Mouse (Mus musculus) thymus, postnatal 36 days (tissue): ENCODE data around the gene Cpped1.

ENCODE experiments used
- DNase-seq, 2 experiments: peaks; one replicate each; pipeline ENCODE4 v3.0.0; 2022; ENCODE audit warnings: mixed read lengths in 2 of 2

Cpped1 gene

DNA sequence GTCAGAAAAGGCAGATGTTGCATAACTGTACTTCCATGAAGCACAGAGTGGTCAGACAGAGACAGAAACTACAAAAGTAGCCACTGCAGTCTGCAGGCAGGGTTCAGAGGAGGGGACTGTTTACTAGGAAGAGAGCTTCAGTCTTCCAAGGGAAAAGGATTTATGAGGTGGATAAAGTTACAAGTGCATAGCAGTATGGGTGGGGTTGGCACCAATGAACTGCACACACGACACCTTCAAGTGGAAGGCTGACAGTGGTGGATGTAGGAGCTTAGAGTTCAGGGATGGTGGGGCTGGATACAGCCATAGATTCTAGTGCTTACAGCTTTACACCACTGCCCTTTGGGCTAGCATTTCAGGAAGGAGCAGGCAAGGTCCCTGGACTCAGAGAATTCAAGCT is 75.8 kb downstream of the Cpped1 start:
- DNase-seq: no peak

DNA sequence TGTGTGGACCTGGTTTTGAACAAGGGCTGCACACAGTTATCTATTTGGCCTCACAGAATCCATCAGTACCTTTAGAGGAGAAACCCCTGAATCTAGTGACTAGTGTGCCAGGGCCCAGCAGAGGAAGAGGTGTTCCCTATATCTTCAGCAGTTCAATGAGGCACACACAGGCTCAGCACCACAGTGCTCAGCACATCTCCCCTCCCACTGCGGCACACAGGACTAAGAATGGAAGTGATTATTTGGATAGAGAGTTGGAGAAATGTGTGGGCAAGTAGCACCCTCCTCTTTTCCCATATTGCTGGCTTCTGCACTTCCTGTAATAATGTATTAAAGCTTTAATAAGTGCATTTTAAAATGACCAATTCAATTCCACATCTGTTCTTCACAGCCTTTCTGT is 80.4 kb downstream of the Cpped1 start:
- DNase-seq: no peak

DNA sequence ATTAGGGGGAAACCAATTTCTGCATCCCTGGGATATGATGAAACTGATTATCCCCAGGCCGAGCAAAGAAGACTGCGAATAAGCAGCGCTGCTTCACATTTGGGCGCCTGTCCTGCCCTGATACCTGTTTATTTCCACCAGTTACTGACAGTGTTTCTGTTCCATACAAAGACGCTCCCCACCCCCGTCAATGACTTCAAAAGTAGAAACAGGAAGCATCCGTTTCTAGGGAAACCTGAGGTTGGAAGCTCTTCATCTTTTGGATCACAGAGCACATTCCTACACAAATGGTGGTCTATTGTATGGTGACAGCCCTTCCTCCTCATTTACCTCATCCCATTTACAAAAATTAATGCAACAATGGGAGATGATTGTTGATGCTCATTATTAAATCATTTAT is 84.4 kb downstream of the Cpped1 start:
- no peak for DNase-seq

DNA sequence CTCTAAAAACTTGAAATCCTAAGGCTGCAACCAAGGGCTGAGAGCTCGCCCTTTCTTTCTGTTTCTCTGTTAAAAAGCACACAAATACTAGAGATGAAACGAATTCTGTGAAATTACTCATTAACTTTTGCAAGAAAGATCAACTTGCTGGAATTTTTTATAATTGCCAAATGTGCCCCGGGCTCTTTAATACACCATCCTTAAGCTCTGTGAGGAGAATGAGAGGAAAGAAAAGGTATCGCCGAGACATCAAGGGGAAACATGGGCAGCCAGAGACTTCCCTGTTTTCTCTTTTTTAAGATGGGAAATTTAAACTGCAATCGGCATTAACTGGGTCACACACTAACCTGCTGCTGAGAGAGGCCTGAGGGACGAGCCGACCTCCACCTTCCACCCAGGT is 84.9 kb downstream of the Cpped1 start:
- no peak for DNase-seq

DNA sequence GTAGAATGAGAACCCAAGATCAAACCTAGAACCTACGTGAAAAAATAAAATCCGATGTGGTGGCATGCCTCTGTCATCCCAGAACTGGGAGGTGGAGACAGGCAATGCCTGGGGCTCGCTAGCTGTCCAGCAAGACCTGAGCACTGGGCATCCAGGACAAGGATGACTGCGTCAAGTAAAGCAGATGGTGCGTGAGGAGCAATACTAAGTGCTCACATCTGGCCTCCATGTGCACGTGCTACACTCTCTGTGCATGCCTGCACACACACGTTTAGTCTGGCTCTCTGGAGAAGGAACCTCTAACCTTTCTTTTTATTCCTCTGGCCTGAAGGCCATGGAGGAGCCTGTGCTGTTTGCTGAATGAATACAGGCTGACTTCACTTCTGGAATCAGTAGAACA is 88.5 kb downstream of the Cpped1 start:
- DNase-seq: no peak

DNA sequence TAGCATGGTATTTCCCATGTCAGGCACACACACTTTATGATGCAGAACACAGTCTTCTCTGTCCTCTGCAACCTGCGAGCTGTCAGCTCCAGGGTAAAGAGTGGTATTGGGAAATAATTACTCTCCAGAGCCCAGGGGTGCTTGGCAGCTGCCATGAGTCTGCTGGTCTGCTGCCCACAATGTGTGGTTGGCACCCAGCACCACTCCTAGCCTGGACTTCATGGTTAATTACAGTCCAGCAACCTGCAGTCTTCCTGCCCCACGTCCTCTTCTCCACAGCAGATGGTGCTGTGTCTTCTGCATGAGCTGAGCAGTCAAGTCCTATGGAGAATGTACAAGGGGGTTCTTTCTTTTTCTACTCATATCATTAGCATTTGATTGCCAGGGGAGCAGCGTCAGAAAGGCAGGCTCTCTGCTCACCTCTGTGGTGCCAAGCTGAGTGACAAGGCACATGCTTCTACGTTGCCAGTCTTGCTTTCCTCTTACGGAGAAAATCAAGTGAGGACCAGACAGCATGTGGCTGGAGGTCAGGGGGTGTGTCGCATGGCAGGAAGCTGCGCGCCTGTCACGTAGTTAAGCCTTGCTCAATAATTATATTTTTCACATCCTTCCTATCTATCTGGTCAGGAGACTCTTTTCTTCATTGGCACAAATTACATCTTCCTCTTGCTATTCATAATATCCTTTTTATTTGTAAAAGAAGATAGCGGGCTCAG is 94.2 kb downstream of the Cpped1 start:
- no peak for DNase-seq

DNA sequence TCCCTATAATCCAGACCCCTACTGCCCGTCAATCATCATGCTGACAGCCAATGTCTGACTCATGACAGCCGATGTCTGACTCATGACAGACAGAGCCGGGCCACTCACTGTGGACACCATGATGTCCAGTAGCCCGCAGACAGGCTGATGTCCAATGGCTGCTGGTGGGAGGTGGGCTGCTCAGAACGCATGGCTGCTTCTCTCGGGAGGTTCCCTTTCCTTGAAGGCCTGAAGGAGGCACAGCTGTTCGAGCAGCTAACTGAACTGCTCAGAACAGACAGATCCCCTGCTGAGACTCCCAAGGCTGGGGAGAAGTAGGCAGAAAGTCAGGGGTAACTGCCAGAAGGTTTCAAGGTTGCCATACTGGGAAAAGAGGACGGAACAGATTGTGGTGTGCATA is 97.1 kb downstream of the Cpped1 start:
- DNase-seq: no peak

DNA sequence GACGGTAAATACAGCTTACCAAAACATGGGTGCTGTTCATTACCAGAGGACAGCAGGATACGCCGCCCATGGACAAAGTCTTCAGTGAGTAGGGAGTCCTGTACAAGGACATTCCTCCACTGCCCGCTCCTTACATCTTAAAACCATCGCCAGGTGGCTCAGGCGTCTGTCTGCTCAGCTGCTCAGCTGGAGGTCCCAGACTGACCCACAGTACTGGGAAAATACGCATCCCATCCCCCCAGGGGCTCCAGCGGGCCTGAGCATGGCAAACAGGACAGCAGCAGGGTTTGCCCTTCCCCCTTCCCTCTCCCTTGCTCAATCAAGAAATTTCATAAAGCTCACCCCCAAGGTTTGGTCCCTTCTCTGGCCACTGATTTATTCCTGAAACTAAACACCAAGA is 99.6 kb downstream of the Cpped1 start:
- DNase-seq: no peak

DNA sequence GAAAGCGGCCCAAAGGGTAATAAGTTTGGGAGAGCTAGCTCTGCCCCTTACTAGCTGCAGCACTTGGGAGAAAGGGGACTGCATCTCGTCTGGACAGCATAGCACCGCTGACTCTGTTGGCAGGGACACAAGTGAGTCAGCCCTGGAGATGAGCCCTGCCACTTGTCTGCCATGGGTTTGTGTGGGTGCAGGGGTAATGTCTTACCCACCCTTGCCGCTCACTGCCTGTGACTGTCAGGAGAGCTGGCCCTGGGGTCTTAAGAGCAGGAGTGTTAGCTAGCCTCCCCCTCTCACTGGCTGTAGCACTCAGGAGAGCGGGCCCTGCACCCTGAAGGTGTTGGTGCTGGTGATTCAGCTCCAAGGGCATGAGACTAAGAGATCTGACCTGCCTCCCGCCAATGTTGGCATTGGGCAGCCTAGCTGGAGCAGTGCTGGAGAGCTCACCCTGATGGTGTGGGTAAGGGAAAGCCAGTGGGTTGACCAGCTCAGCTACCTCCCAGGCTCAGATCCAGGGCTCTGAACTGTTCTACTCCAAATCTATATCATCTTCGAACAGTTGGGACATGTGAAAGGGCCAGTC is 107.2 kb downstream of the Cpped1 start:
- no peak for DNase-seq

DNA sequence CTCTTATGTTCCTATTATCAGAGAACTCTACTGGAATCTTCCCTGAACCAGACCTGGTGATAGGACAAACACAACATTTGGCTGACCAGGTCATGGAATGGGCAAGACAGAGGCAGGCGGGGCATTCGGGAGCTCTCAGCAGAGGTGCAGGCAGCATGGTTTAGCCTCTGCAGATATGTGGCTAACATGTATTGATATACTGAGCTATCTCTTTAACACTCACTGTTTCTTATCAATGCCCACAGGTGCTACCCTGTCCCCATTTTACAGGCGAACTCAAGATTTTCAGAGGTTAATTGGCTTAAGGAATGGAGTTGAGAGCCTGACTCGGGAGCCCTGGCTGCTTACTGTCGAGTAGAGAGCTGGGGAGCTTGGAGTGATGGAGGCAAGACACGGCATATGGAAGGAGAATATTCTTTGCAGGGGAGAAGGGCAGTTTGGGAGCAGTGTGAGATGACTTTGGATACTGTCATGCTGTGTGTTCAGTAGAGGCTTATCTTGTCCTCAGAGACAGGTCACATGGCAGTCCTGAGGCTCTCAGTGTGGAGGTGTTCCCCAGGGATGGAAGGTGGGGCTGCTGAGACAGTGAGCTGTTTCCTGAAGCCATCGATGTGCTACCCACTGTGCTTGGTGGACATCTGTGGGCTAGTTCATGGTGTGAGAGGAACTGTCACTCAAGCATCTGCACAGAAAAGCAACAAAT is 113.3 kb downstream of the Cpped1 start:
- DNase-seq: no peak

DNA sequence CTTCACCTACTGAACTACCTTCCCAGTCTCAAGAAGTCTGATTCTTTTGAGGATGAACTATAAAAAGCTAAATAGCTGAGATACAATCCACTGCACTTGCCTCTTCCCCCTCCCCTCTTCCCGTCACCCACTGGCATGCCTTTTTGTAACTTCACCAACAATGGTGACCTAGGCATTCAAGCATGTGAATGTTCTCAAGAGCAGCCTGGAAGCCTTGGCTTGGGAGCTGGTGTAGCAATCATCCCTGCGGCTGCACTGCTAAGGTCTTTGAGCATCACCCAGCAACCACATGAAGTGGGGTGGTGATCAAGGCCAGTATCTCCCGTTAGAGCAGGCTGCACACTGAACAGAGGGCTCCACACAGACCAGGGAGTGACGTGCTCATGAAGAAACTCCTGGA is 114.6 kb downstream of the Cpped1 start:
- DNase-seq: no peak

DNA sequence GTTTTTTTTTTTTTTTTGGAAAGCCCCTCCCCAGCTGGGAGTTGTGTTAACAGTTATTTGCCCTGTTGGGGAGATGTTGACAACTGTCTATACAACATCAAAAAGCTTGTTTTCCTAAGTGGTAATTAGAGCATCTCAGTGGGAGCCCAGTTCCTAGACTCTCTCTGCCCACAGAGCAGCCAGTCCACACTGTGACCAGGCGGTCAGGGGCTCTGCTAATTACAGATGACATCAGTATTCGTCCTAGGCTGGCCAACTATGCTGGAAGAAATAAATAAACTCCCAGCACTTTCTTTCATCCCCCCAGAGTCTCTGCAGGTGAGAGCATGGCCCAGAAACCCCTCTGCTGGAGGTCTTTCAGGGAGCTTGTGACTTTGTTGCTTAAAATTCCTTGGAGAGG is 115.9 kb downstream of the Cpped1 start:
- no peak for DNase-seq

DNA sequence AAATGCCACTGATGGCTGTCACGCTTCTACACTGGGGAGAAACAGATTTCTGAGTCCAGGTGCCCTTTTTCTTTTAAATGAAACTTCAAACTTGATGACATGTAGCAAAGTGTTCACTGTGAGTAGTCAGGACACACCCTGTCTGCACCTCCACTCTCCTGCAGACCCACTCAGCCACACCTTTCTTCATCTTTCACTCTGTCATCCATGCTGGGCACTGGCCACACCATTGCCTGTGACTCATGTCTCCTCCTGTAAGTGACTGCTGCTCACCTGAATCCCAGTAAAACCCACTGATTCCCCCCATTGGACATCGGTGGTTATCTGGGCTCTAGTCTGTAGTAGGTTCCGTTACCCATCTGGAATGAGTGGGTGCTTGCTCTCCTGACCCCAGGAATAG is 118.8 kb downstream of the Cpped1 start:
- no peak for DNase-seq

DNA sequence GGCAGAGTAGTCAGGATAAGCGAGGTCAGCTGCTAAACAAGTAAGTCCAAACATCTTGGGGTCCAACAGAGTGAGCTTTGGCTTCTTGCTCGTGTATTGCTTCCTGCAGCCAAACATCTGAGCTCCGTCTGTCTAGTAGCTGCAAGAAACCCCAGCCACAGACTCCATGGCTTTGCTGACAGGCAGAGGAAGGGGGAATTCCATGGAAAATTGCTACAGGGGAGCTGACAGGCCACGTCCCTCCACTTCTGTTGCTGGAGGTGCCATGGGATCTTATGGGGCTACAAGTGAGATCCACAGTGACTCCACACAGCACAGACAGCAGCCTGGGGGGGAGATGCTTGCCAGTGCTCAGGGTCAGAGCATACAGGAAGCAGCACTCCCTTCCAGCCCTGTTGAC is 123.4 kb downstream of the Cpped1 start:
- DNase-seq: no peak

DNA sequence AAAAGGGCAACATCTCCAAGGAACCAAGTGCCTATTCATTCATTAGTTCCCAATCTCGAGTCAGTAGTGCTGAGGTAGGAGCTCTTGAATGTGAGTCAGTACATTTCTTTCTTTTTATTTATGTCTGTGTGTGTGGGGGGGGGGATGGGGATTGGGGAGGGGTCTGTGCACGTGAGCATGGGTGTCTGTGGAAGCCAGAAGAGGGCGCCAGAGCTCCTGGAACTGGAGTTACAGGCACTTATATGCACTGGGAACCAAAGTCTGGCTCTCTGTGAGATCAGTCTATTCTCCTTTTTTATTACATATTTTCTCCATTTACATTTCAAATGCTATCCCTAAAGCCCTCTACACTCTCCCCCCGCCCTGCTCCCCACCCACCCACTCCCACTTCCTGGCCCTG is 124.9 kb downstream of the Cpped1 start:
- no peak for DNase-seq

DNA sequence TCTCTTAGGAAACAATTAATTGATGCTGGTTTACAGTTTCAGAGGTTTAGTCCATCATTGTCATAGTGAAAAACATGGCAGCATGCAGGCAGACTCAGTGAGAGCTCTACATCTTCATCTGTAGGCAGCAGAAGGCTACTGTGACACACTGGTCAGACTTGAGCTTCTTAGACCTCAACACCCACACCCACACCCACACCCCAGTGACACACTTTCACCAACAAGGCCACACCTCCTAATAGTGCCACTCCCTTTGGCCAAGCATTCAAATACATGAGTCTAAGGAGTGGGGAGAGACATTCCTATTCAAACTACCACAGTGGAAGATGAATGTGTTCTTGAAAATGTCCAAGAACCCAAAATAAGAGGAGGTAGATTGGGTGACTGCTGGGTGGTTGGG is 125.9 kb downstream of the Cpped1 start:
- DNase-seq: no peak

DNA sequence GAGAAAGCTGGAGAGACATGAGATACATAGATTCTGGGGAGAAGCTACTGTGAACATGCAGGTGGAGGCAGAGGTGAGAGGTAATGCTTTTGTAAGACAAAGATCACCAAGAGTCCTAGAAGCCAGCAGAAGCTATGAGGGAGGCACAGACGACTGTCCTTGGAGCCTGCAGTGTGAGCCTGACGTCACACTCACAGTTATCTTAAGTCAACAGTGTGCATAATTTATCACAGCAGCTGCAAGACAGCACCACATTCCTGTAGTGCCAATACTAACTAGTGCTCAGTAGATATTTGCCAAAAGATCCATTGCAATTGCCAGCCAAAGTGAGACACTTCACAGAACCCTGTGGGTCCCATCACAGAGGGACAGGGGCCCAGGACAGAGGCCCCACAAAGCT is 127.2 kb downstream of the Cpped1 start:
- no peak for DNase-seq

DNA sequence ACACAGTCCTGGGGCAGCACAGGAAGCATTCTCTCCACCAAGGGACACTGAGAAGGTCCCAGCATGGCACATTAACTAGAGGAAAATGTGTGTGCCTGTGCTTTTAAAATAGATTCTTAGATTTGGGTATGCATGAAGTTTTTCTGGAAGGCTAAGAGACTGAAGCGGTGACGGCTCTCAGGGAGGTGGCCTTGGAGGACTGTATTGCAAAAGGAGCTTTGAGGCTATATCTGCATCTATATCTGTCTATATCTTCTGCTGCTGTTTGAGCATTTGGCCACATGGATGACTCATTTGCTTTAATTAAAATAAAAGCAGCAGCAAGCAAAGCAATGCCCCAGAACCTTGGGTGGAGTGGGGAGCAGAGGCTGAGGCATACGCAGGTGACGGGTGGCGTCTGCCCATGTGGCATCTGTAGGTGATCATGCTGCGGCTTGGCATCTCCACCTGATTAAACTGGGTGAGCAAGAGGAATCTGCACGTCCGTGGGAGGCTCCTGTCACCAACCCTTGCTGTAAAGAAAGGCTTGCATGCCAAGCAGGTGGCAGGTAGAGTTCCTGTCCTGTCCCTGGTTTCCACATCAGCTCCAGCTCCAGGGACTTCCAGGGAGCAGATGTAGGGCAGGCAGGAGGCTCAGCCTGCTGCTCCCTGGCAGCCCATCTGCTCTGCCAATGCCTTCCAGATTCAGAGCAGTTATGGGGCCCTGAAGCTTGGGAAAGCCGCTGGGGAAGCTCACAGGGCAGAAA is 130.4 kb downstream of the Cpped1 start:
- DNase-seq: no peak

DNA sequence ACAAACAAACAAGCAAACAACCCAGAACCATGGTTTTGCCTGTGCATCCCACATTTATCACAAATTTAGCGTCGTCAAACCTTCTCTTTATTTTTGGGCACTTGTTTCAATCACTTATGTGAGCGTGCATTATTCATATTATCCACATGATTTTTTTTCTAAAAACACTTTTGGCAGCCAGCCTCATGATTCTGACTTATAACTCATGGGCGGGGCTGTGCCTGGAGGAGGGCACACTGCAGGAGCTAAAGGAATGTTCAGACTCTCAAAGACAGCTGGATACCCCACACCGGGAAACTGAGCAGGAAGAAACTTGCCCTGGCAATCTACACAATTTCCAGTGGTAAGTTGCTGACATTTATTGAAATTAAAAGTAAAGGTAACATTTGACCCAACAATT is 131.1 kb downstream of the Cpped1 start:
- DNase-seq: no peak

DNA sequence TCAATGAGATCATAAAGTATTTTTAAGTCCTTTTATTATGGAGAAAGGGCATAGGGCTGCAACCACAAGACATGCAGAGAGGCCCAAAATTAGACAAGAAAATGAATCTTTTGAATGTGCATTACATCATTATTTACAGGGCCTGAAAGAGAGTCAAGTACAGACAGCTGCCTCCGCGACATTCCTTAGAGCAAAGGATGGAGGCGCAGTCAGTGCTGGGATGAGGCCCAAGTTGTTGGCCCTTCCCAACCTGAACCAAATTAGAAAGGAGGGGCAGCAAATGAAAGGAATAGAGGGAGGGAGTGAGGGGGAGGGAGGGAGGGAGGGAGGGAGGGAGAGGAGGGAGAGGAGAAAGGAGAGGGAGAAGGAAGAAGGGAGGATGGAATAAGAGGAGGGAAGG is 132.7 kb downstream of the Cpped1 start:
- DNase-seq: no peak

DNA sequence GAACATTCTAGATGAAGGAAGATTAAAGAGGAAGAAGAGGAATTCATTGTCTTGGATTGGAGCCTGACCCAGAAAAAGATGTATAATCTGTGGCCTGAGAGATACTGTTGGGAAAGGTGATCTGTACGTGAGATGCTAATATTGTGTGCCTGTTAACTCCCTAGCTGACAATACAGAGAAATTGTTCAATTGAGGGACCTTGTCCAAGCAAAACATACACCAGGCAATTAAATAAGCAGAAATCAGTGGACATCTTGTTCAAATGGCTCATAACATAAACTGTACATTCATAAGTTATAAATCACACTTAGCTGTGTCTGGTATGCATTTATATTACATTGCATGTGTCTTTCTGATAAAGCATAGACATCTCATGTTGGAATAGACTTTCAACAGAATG is 134.9 kb downstream of the Cpped1 start:
- no peak for DNase-seq

DNA sequence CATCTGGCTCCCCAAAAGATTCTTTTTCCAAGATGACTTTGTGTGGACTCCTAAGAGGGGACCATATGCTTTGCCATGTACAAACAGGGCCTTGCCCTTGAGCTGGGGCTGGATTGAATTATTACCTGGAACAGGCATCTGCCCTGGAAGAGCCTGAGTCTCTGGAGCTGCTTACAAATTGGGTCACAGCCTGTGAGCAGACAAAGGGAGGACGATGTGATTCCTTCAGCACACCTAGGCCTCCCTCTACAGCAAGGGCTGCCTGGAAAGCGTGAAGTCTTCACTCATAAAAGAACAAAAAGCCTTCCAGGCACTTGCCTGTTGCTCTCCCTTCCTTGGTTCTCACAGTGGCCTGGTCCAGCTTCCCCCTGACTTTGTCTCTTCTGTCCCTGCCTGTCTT is 136.9 kb downstream of the Cpped1 start:
- DNase-seq: no peak

DNA sequence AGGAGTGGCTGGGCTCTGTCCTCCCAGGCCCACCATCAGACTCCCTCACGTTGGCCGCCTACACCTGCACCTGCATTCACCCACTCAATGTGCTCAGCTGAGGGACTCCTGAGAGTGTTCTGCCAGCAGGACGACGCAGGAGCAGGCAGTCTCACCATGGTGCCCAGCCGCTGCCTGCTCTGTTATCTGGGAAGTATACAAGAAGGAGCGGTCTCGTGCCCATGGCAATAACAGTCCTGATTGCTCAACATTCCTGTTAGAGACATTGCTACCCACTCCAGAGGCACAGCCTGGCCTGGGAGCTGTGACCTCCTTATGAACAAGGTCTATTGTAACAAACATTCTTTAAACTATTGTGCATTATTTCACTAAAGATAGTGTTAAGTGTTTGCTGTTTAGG is 151.3 kb downstream of the Cpped1 start:
- DNase-seq: no peak

DNA sequence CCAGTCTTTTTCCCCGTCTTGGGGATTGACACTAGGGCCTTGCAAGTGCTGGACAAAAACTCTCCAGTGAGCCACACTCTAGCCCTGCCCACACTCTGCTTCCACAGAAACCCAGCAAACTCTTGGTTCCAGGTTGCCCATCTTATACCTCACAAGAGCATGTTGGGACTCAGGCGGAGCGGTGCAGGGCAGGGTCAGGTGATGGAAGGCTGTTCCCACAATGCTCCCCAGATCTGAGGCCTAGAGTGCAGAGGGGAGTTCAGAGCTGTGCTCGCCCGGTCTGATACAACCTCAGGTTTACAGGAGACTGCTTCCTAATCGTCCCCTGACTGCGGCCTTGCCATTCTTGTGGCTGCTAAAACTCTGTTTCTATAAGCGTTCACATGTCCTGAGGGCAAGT is 151.8 kb downstream of the Cpped1 start:
- DNase-seq: no peak
